Mouse (Mus musculus): ENCODE data around the gene Tcf7l2. TPM values are rescaled to one million over a fixed set of nuclear protein-coding genes. Genes with fewer than 3 reads are reported as not detected.
A peak's percentile ranks its signal among the peaks of the same experiment; 100 is the strongest.

Tcf7l2 gene
- polyA plus RNA-seq, 1 experiment from 2014 or later, result 729 TPM

DNA sequence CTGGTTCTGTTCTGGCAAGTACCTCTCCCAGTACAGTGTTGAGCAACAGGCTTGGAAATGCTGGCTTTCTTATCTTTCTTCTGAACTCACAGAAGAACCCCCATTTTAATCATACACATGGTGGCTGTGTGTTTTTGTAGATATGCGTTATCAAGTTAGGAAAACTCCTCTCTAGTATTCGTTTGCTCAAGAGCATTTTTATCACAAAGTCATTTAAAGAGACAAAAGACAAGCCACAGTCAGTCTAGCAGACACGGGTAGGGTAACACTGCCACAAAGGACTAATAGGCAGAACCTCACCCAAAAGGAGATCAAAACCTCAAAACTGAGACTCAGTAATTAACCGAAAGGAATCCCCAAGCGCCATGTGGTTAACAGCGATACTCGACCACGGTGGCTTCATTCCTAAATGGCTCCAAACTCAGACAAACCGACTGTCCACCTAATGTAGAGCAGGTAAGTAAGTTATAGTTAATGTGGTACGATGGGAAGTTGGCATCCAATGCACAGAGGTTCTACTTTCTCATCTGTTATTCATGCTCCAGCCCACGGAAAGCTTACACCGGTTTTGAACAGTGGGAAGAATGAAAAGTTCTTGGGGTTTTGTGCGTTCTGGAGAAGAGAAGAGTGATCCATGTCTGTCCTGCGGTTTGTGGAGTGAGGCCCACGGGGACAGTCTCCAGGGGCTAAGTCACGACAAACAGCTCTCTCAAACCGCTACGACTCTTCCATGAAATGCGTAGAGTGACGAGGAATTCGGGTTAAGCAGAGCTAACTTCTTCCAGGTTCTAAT, 196.8 kb downstream of the Tcf7l2 start:
- WGBS, result 92% methylated on average over 21 of the region's 21 CpGs
- Histone ChIP-seq H3K9me3 (no peaks in the 10 kb centered on the region), H3K9ac (no peak overlapping the region), H3K4me1 (peaks cover 21% of the 10 kb centered on the region), H3K27ac (no peak overlapping the region), H3K36me3 (replicated peaks) (no peaks in the 10 kb centered on the region), H3K27me3 (replicated peaks) (no peaks in the 10 kb centered on the region), H3K4me2 (no peak overlapping the region), H3K4me3 (no peak overlapping the region)
- ATAC-seq (replicated peaks), result no peak

DNA sequence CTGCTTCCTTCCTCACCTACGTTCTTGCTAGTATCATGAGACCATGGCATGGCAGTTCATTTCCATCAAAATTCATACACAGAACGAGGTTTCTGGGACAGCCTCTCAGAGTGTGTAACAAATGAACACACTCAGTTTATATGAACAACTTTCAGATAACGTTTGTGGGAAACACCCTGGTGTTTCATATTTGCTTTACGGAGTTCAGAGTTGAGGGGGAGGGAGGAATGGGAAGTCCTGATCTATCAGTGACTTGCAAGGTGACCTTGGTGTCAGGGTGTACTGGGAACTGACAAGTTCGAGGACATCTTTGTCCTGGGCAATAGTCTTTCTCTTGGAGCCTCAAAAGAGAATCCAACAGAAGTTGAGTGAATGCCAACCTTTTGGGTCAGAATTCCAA, 197.5 kb downstream of the Tcf7l2 start:
- 90% methylated on average over 5 of the region's 5 CpGs for WGBS
- Histone ChIP-seq H3K4me1 (peaks cover 19% of the 10 kb centered on the region), H3K9ac (no peak overlapping the region)

DNA sequence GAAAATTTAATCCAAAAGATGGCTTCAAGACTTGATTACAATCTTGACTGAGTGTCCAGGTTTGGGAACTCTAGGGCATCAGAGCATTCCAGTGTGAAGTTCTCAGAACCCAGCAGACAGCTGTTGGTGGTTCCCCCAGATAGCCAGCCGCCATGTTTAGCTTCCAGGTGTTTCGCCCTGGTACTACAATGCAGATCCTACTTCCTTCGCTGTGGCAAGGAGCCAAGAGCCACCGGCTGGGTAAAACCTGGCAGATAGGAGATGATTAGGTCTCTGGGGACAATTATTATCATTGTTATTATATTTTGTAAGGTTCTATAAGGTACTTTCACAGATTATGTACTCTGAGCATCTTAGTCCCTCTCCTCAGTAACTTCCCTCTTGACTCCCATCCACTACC, 198.1 kb downstream of the Tcf7l2 start:
- Histone ChIP-seq H3K36me3 (replicated peaks) (no peaks in the 10 kb centered on the region), H3K9ac (no peak overlapping the region), H3K4me3 (no peak overlapping the region), H3K4me1 (peaks cover 13% of the 10 kb centered on the region), H3K4me2 (no peak overlapping the region), H3K27ac (no peak overlapping the region), H3K9me3 (no peaks in the 10 kb centered on the region), H3K27me3 (replicated peaks) (no peaks in the 10 kb centered on the region)
- ATAC-seq (replicated peaks), result no peak
- 88% methylated on average over 4 of the region's 4 CpGs for WGBS

More for the DNA sequence above, 197.5 kb downstream of the Tcf7l2 start:
- no peak for ATAC-seq (replicated peaks)
- Histone ChIP-seq H3K4me2 (no peak overlapping the region), H3K27me3 (replicated peaks) (no peaks in the 10 kb centered on the region), H3K27ac (no peak overlapping the region), H3K36me3 (replicated peaks) (no peaks in the 10 kb centered on the region), H3K9me3 (no peaks in the 10 kb centered on the region), H3K4me3 (no peak overlapping the region)

GRCm38 (mm10) chr19:55940538-55941252, 199.1 kb downstream of the Tcf7l2 start:
- 35% methylated on average over 11 of the region's 11 CpGs for WGBS
- H3K9ac ChIP-seq, result no peak overlapping the region
- H3K27ac ChIP-seq, result no peak overlapping the region
- ATAC-seq (replicated peaks), result no peak
- H3K4me1 ChIP-seq, result peaks cover 13% of the 10 kb centered on the region
- H3K4me2 ChIP-seq, result no peak overlapping the region
- H3K36me3 ChIP-seq (replicated peaks), result no peaks in the 10 kb centered on the region
- H3K9me3 ChIP-seq, result no peaks in the 10 kb centered on the region
- H3K4me3 ChIP-seq, result no peak overlapping the region
- H3K27me3 ChIP-seq (replicated peaks), result no peaks in the 10 kb centered on the region

- Histone ChIP-seq H3K4me1 (peaks cover 13% of the 10 kb centered on the region), H3K4me3 (no peak overlapping the region), H3K36me3 (replicated peaks) (no peaks in the 10 kb centered on the region), H3K27ac (no peak overlapping the region), H3K27me3 (replicated peaks) (no peaks in the 10 kb centered on the region), H3K9me3 (no peaks in the 10 kb centered on the region), H3K9ac (no peak overlapping the region), H3K4me2 (no peak overlapping the region)
- WGBS, result 69% methylated on average over 16 of the region's 16 CpGs
- no peak for ATAC-seq (replicated peaks)
Observed at GRCm38 (mm10) chr19:55941253-55942125, 199.9 kb downstream of the Tcf7l2 start.

GRCm38 (mm10) chr19:55951397-55951796, 209.8 kb downstream of the Tcf7l2 start:
- no peak overlapping the region for H3K27ac ChIP-seq
- no peak overlapping the region for H3K4me2 ChIP-seq
- no peaks in the 10 kb centered on the region for H3K27me3 ChIP-seq (replicated peaks)
- H3K9me3 ChIP-seq, result no peaks in the 10 kb centered on the region
- no peak for ATAC-seq (replicated peaks)
- no peaks in the 10 kb centered on the region for H3K36me3 ChIP-seq (replicated peaks)
- whole genome bisulfite sequencing, result 86% methylated on average over 5 of the region's 5 CpGs
- H3K4me1 ChIP-seq, result peaks cover 7% of the 10 kb centered on the region; the same call in 1 of the 2 replicates
- H3K9ac ChIP-seq, result no peak overlapping the region
- H3K4me3 ChIP-seq, result no peak overlapping the region

- H3K4me3 ChIP-seq, result no peak overlapping the region
- peak overlapping the region; percentile 32; the same call in 1 of the 2 replicates for H3K27ac ChIP-seq
- no peak overlapping the region for H3K9ac ChIP-seq
- H3K4me2 ChIP-seq, result no peak overlapping the region
- no peaks in the 10 kb centered on the region for H3K9me3 ChIP-seq
- H3K4me1 ChIP-seq, result peaks cover 7% of the 10 kb centered on the region; the same call in 1 of the 2 replicates
- peak; percentile 81; the same call in 1 of the 2 replicates for ATAC-seq (replicated peaks)
- no peaks in the 10 kb centered on the region for H3K27me3 ChIP-seq (replicated peaks)
- H3K36me3 ChIP-seq (replicated peaks), result no peaks in the 10 kb centered on the region
- WGBS, result 27% methylated on average over 3 of the region's 3 CpGs
Observed at GRCm38 (mm10) chr19:55953207-55953606, 211.6 kb downstream of the Tcf7l2 start.

DNA sequence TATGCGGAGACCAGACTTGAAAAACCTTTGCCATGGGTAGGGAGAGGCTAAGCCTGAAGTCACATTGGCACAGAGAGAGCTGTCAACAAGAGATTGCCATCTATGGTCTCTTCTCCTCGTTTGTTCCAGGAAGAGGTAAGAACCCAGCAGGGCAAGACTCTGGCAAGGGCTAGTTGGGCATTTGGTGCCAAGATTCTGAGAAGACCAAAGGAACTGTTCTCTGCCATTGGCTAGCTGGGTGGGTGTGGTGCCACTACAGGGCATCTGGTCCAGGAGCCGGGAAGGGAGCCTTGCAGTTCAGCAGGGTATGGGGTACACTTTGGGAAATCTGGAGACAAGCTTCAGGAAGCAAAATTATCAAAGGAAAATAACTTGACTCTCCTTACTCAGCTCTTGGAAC, 213.5 kb downstream of the Tcf7l2 start:
- no peak for ATAC-seq (replicated peaks)
- no peaks in the 10 kb centered on the region for H3K27me3 ChIP-seq (replicated peaks)
- 84% methylated on average over 3 of the region's 3 CpGs for WGBS
- no peaks in the 10 kb centered on the region for H3K9me3 ChIP-seq
- no peaks in the 10 kb centered on the region for H3K36me3 ChIP-seq (replicated peaks)
- no peak overlapping the region for H3K9ac ChIP-seq
- H3K4me3 ChIP-seq, result no peak overlapping the region
- H3K4me1 ChIP-seq, result peaks cover 7% of the 10 kb centered on the region; the same call in 1 of the 2 replicates
- no peak overlapping the region for H3K4me2 ChIP-seq
- no peak overlapping the region for H3K27ac ChIP-seq

- ATAC-seq (replicated peaks), result no peak
- H3K4me3 ChIP-seq, result no peak overlapping the region
- no peaks in the 10 kb centered on the region for H3K9me3 ChIP-seq
- H3K9ac ChIP-seq, result no peak overlapping the region
- WGBS, result 91% methylated on average over 6 of the region's 6 CpGs
- no peak overlapping the region for H3K4me2 ChIP-seq
- no peaks in the 10 kb centered on the region for H3K27me3 ChIP-seq (replicated peaks)
- no peaks in the 10 kb centered on the region for H3K36me3 ChIP-seq (replicated peaks)
- H3K27ac ChIP-seq, result no peak overlapping the region
- peaks cover 7% of the 10 kb centered on the region; the same call in 1 of the 2 replicates for H3K4me1 ChIP-seq
Observed at GRCm38 (mm10) chr19:55956745-55957144, 215.1 kb downstream of the Tcf7l2 start.

DNA sequence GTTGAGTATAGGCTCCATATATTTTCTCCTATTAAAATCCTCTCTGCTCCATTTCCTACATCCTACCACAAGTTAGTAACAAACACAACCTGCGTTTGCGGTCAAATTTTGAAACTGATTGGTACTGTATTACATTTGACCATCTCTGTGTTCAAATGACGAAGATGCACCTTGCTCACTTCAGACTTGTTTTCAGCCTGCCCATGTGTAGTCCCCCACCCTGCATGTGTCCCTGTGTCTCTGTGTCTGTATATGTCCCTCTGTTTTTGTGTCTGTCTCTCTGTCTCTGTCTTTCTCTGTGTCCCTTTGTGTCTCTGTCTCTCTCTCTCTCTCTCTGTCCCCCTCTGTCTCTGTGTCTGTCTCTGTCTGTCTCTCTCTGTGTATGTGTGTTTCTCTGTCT, 222.8 kb downstream of the Tcf7l2 start:
- H3K9me3 ChIP-seq, result no peaks in the 10 kb centered on the region
- H3K27me3 ChIP-seq (replicated peaks), result no peaks in the 10 kb centered on the region
- no peak overlapping the region for H3K9ac ChIP-seq
- no peak for ATAC-seq (replicated peaks)
- no peak overlapping the region for H3K27ac ChIP-seq
- WGBS, result 99% methylated on average over 3 of the region's 3 CpGs
- no peaks in the 10 kb centered on the region for H3K36me3 ChIP-seq (replicated peaks)
- no peak overlapping the region for H3K4me2 ChIP-seq
- no peak overlapping the region for H3K4me3 ChIP-seq
- H3K4me1 ChIP-seq, result peaks cover 4% of the 10 kb centered on the region

DNA sequence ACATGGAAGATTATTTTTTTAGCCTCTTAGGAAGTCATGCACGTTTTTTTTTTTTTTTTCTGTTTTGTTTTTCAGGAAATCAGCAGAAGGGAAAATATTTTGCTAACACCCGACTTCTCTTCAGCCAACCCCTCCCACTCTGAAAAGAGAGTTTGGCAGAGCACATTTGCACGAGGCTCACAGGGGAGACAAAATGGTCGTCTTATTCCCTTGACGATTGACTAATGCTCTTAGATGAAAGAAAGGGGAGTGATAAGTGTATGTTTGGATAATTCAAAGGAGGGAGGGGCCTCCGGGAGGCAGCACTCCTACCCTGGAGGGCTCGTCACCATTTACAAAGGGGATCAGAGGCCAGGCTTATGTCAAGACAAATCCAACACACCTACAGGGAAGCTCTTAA, 224.4 kb downstream of the Tcf7l2 start:
- Histone ChIP-seq H3K27me3 (replicated peaks) (no peaks in the 10 kb centered on the region), H3K9me3 (no peaks in the 10 kb centered on the region), H3K9ac (no peak overlapping the region), H3K36me3 (replicated peaks) (no peaks in the 10 kb centered on the region), H3K4me2 (no peak overlapping the region), H3K4me3 (no peak overlapping the region), H3K27ac (no peak overlapping the region), H3K4me1 (peaks cover 15% of the 10 kb centered on the region)
- ATAC-seq (replicated peaks), result no peak
- 35% methylated on average over 7 of the region's 7 CpGs for WGBS
